Mouse (Mus musculus) stomach, embryonic 15.5 days (tissue): Measurements from ENCODE around the gene Mtor. TPM values are rescaled to one million over a fixed set of nuclear protein-coding genes. Genes with fewer than 3 reads are reported as not detected.

Source experiments
- ATAC-seq: fragments of 200-750 bp; cut with Nextera tagmentation; 2 replicates; pipeline ENCODE4 v1.8.0; 2017; ENCODE audit warnings: low read depth, moderate number of reproducible peaks, moderate TSS enrichment; ENCODE audit not compliant: insufficient read depth, low FRiP score
- H3K27ac ChIP-seq: fragments of 300-500 bp; sonication (generic); 2 replicates; pipeline ENCODE4 v1.5.1; 2015; ENCODE audit warnings: mild to moderate bottlenecking, inconsistent platforms
- H3K27me3 ChIP-seq: fragments of 300-500 bp; sonication (generic); replicated peaks from 2 replicates; pipeline ENCODE4 v1.6.1; 2015; ENCODE audit warnings: inconsistent platforms
- H3K36me3 ChIP-seq: fragments of 300-500 bp; sonication (generic); 2 replicates; pipeline ENCODE4 v1.6.1; 2015; ENCODE audit warnings: inconsistent platforms
- H3K4me1 ChIP-seq: fragments of 300-500 bp; sonication (generic); 2 replicates; pipeline ENCODE4 v1.6.1; 2015; ENCODE audit warnings: inconsistent platforms
- H3K4me2 ChIP-seq: fragments of 300-500 bp; sonication (generic); 2 replicates; pipeline ENCODE4 v1.6.1; 2015; ENCODE audit warnings: mild to moderate bottlenecking, inconsistent platforms
- H3K4me3 ChIP-seq: fragments of 300-500 bp; sonication (generic); replicated peaks from 2 replicates; pipeline ENCODE4 v1.5.1; 2015; ENCODE audit warnings: inconsistent platforms
- H3K9ac ChIP-seq: fragments of 300-500 bp; sonication (generic); 2 replicates; pipeline ENCODE4 v1.6.1; 2015; ENCODE audit warnings: inconsistent platforms
- H3K9me3 ChIP-seq: fragments of 300-500 bp; sonication (generic); 2 replicates; pipeline ENCODE4 v1.6.1; 2016; ENCODE audit warnings: inconsistent platforms
- WGBS: fragments of 180-500 bp; shearing (Covaris S2); methylation state at CpG from one replicate; pipeline ENCODE4 v1.1.7; 2015; 5-methylcytosine and 5-hydroxymethylcytosine counted together
- polyA plus RNA-seq: library from polyadenylated mRNA; unstranded; fragments of >200 nt; fragmentation: Nextera tagmentation; extraction: Ambion mirVana; gene quantifications from 2 replicates; pipeline ENCODE4 v1.2.1, GENCODE M21; 2015

Gene Mtor
- polyA plus RNA-seq, 1 experiment from 2014 or later, result 12.3 TPM

DNA sequence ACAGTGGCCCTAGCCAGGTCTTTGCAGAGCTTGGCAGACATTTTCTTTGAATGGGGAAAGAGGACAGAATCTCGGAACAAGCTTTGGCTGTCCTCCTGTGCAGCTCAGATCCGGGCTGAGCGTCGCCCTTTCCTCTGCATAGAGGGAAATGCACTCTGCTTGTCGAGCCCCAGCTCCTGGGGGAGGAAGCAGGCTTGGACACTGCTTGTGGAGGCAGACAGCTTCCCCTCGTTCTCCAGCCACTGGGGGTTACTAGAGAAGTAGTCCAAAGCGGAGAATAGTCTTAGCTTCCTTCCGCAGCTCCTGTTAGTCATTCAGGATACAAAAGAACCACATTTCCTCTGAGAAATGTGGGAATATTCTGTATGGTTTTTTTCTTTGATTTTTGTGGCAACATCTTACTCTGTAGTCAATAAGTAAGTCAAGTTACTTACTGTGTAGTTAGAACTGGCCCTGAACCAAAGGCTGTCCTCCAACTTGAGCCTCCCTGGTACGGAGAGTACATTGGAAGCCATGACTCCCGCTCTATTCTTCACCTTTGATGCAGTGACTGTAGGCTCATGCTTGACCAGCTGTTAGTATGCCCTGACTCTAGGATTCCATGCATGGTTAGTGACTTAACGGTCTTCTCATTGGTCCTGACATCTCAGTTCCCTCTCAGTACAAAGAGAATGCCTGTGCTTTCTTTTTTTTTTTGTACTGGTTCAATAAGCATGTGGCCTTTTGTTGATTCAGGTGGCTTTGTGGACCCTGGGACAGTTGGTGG lies 21.3 kb downstream of the Mtor start:
- 87% methylated on average over 11 of the region's 11 CpGs for WGBS
- H3K36me3 ChIP-seq, result peaks cover 71% of the 10 kb centered on the region

GRCm38 (mm10) chr4:148471363-148471806 lies 23.0 kb downstream of the Mtor start:
- no peaks in the 10 kb centered on the region for H3K9me3 ChIP-seq

More for the DNA sequence above, 21.3 kb downstream of the Mtor start:
- H3K9me3 ChIP-seq, result no peaks in the 10 kb centered on the region
- H3K27me3 ChIP-seq, result no peaks in the 10 kb centered on the region
- no peaks in the 10 kb centered on the region for H3K4me1 ChIP-seq
- no peak overlapping the region for H3K4me3 ChIP-seq
- no peak for ATAC-seq
- no peak overlapping the region for H3K4me2 ChIP-seq
- no peak overlapping the region for H3K27ac ChIP-seq
- no peak overlapping the region for H3K9ac ChIP-seq

DNA sequence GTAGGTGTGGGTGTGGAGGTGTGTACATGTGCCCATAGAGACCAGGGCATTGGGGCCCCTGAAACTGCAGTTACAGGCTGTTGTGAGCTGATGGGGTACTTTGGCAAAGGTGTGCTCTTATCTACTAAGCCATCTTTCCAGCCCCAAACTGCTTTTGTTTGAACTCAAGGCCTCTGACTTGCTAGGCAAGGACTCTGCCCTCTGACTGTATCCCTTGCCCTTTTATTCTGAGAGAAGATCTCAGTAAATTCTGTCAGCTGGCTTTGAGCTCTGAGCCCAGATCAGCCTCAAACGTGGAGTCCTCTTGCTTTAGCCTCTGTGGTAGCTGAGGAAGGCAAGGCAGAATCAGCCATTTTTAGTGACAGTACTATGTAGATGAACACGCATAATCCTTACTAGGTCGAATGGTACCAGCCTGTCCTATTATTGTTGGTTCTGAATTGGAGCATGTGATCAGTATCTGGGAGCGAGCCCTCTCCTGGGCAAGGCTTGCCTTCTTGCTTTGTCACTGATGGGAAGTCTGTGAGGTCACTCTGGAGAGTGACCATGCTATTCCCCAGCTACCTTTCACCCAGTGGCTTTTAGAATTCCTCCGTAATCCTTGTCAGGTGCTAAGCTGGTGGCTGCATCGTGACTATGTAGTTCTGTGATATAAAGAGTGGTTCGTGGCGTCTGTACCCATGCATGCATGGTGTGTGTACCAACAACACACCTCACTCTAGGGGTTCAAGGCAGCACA lies 24.2 kb downstream of the Mtor start:
- no peaks in the 10 kb centered on the region for H3K4me1 ChIP-seq
- 93% methylated on average over 8 of the region's 8 CpGs for WGBS
- H3K4me2 ChIP-seq, result no peak overlapping the region
- ATAC-seq, result no peak
- no peaks in the 10 kb centered on the region for H3K27me3 ChIP-seq
- no peak overlapping the region for H3K4me3 ChIP-seq
- H3K27ac ChIP-seq, result no peak overlapping the region
- peaks cover 70% of the 10 kb centered on the region for H3K36me3 ChIP-seq
- H3K9me3 ChIP-seq, result no peaks in the 10 kb centered on the region
- no peak overlapping the region for H3K9ac ChIP-seq

More at GRCm38 (mm10) chr4:148471363-148471806, 23.0 kb downstream of the Mtor start:
- Histone ChIP-seq H3K4me1 (no peaks in the 10 kb centered on the region), H3K27me3 (no peaks in the 10 kb centered on the region), H3K27ac (no peak overlapping the region), H3K4me2 (no peak overlapping the region), H3K4me3 (no peak overlapping the region), H3K36me3 (peaks cover 65% of the 10 kb centered on the region), H3K9ac (no peak overlapping the region)
- 91% methylated on average over 10 of the region's 10 CpGs for WGBS
- no peak for ATAC-seq

GRCm38 (mm10) chr4:148473496-148473895 lies 25.1 kb downstream of the Mtor start:
- no peaks in the 10 kb centered on the region for H3K9me3 ChIP-seq
- no peak for ATAC-seq
- H3K27me3 ChIP-seq, result no peaks in the 10 kb centered on the region
- no peak overlapping the region for H3K4me3 ChIP-seq
- no peak overlapping the region for H3K9ac ChIP-seq
- no peak overlapping the region for H3K27ac ChIP-seq
- H3K4me1 ChIP-seq, result no peaks in the 10 kb centered on the region
- WGBS, result 94% methylated on average over 5 of the region's 5 CpGs
- no peak overlapping the region for H3K4me2 ChIP-seq
- peaks cover 63% of the 10 kb centered on the region for H3K36me3 ChIP-seq

DNA sequence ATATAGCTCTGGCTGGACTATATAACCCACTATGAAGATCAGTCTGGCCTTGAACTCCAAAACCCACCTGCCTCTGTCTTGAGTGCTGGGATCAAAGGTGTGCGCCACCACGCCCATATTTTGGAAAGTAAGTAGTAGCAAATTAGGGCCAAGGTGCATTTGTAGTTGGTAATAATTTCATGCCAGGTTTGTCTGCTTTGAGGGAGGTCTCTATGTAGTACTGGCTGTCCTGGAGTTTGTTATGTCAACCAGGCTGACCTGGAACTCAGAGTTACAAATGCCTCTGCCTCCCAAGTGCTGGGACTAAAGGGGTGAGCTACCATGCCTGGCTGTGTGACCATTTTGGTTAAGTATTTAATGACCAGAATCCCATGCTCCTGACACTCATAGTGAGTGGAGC lies 31.8 kb downstream of the Mtor start:
- Histone ChIP-seq H3K4me2 (no peak overlapping the region), H3K27me3 (no peaks in the 10 kb centered on the region), H3K9ac (no peak overlapping the region), H3K9me3 (no peaks in the 10 kb centered on the region), H3K4me1 (no peaks in the 10 kb centered on the region), H3K36me3 (peaks cover 46% of the 10 kb centered on the region), H3K27ac (no peak overlapping the region), H3K4me3 (no peak overlapping the region)
- 96% methylated on average over 2 of the region's 2 CpGs for WGBS
- ATAC-seq, result no peak

DNA sequence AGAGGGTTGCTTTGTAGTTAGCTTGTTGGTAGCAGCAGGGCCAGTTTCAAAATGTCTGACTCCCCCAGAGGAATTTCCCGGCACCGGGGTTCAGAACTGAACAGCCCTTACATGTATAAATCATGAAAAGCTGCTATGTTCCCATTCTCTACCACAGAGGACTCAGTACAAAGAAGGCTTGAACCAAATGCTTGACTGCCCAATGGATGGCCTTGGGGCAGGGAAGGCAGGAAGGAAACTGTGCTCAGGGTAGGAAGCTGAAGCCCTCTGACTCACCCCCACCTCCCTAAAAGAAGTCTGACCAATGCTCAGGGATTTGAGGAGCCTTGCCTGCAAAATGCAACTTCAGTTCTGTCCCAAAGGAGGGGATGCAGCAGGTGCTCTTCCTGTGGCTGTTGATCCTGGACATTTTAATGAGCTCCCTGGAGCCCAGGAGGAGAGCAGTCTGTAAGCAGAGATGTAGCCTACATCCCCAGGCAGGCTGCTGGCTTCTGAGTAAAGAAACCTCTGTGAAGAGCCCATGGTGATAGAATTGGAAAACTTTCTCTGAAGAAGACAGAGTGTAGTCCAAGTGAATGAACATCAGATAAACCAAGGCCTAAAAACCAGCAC lies 33.3 kb downstream of the Mtor start:
- no peaks in the 10 kb centered on the region for H3K27me3 ChIP-seq
- H3K4me2 ChIP-seq, result no peak overlapping the region
- no peak overlapping the region for H3K27ac ChIP-seq
- no peak for ATAC-seq
- peaks cover 47% of the 10 kb centered on the region for H3K36me3 ChIP-seq
- no peaks in the 10 kb centered on the region for H3K4me1 ChIP-seq
- WGBS, result 79% methylated on average over 2 of the region's 2 CpGs
- H3K4me3 ChIP-seq, result no peak overlapping the region
- H3K9me3 ChIP-seq, result no peaks in the 10 kb centered on the region
- H3K9ac ChIP-seq, result no peak overlapping the region

GRCm38 (mm10) chr4:148484511-148484910 lies 36.1 kb downstream of the Mtor start:
- Histone ChIP-seq H3K27ac (no peak overlapping the region), H3K4me3 (no peak overlapping the region), H3K4me2 (no peak overlapping the region), H3K4me1 (no peaks in the 10 kb centered on the region), H3K36me3 (peaks cover 40% of the 10 kb centered on the region), H3K9ac (no peak overlapping the region), H3K27me3 (no peaks in the 10 kb centered on the region), H3K9me3 (no peaks in the 10 kb centered on the region)
- ATAC-seq, result no peak
- WGBS, result 96% methylated on average over 12 of the region's 12 CpGs

- WGBS, result 68% methylated on average over 2 of the region's 2 CpGs
- Histone ChIP-seq H3K4me3 (no peak overlapping the region), H3K36me3 (peaks cover 46% of the 10 kb centered on the region), H3K4me2 (no peak overlapping the region), H3K4me1 (no peaks in the 10 kb centered on the region), H3K27ac (no peak overlapping the region), H3K9me3 (no peaks in the 10 kb centered on the region), H3K27me3 (no peaks in the 10 kb centered on the region), H3K9ac (no peak overlapping the region)
- no peak for ATAC-seq
These were observed 39.4 kb downstream of the Mtor start for GRCm38 (mm10) chr4:148487841-148488240.

DNA sequence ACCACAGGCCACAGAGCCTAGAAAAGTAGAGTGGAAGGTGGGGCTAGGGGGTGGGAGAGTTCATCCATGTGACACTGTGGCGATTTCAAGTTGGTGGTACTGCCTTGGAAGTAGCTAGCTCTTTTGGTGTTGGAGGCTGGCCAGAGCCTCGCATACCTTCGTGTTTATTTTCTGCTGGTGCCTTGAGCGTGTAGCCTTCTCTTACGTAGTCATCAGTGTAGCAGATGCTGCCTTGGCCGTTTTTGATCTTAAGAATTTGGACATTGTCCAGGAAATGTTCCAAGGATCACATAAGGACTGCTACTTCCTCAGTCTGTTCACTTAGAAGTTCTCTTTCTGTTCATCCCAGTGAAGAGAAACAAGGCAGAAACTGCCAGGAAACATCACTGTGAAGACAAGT lies 42.1 kb downstream of the Mtor start:
- Histone ChIP-seq H3K27ac (no peak overlapping the region), H3K4me1 (no peaks in the 10 kb centered on the region), H3K9me3 (no peaks in the 10 kb centered on the region), H3K36me3 (peaks cover 37% of the 10 kb centered on the region), H3K4me2 (no peak overlapping the region), H3K9ac (no peak overlapping the region), H3K4me3 (no peak overlapping the region), H3K27me3 (no peaks in the 10 kb centered on the region)
- 58% methylated on average over 6 of the region's 6 CpGs for WGBS
- no peak for ATAC-seq

- Histone ChIP-seq H3K36me3 (peaks cover 40% of the 10 kb centered on the region), H3K9ac (no peak overlapping the region), H3K4me3 (no peak overlapping the region), H3K4me1 (no peaks in the 10 kb centered on the region), H3K9me3 (no peaks in the 10 kb centered on the region), H3K4me2 (no peak overlapping the region), H3K27ac (no peak overlapping the region), H3K27me3 (no peaks in the 10 kb centered on the region)
- 83% methylated on average over 7 of the region's 7 CpGs for WGBS
- ATAC-seq, result no peak
These were observed 43.0 kb downstream of the Mtor start for GRCm38 (mm10) chr4:148491448-148491847.

DNA sequence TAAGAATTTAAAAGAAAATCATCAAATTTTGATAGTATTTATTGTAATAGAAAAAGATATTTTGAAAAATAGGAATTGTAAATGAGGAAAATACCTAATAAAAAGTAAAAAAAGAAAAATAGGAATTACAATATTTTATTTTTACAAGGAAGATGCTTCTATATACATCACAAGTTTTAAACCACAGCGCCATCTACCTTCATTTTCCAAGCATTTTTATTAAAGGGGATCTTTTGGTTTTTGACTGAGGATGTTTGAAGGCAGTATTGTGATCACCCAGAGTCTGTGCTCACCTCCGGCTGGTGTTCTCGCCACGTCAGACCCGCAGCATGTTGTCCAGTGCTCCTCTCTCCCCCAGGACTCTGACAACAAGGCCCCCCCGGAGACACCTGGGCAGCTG lies 46.7 kb downstream of the Mtor start:
- no peaks in the 10 kb centered on the region for H3K27me3 ChIP-seq
- no peak overlapping the region for H3K4me3 ChIP-seq
- no peaks in the 10 kb centered on the region for H3K9me3 ChIP-seq
- H3K36me3 ChIP-seq, result peaks cover 47% of the 10 kb centered on the region
- ATAC-seq, result no peak
- no peak overlapping the region for H3K9ac ChIP-seq
- no peaks in the 10 kb centered on the region for H3K4me1 ChIP-seq
- no peak overlapping the region for H3K4me2 ChIP-seq
- WGBS, result 91% methylated on average over 6 of the region's 6 CpGs
- H3K27ac ChIP-seq, result no peak overlapping the region
